Mouse (Mus musculus) liver, embryonic 14.5 days (tissue): ENCODE data around the gene 4933434E20Rik.

Experiments
- CTCF ChIP-seq: IDR thresholded peaks from 2 replicates; pipeline ENCODE4 v1.5.1; 2016; ENCODE audit warnings: antibody characterized with exemption, low read depth, control low read depth
- EP300 ChIP-seq: IDR thresholded peaks from 2 replicates; pipeline ENCODE4 v1.6.1; 2016; ENCODE audit warnings: antibody characterized with exemption, low read depth

- TF ChIP-seq CTCF, result peak; percentile 86
- TF ChIP-seq EP300, result no peak
Measured at GRCm38 (mm10) chr3:90076921-90077716, 25.7 kb downstream of the 4933434E20Rik start.
